Comparison of ENCODE assay signal across 22 mouse cellular contexts in genomic region chr4:153546709-153547108, GRCm38 (mm10).
DNase-seq lines count a peak whose midpoint lies in the region; ATAC-seq lines count a peak whose summit lies in the region.
"Had no signal": no experiment of that assay in that cellular context is flagged by ENCODE, and none has a peak within 500 bp of the region (broad histone marks: within the 10 kb centered on the region; RNA-seq: fewer than 3 reads in every experiment).

No protein-coding gene starts in this region.

- DNase-seq in hindbrain, embryonic 14.5 days (ENCODE audit: low spot score), result no peak
- no peak for DNase-seq in neural tube, embryonic 10.5 days (ENCODE audit: extremely low spot score, low spot score)
- no peak for DNase-seq in left cerebral cortex, postnatal 4 days
- DNase-seq: adrenal gland, adult 8-10 months; adrenal gland, postnatal 25 days; cerebellum, adult 11-12 months; cerebellum, adult 8-10 months; cerebellum, postnatal 10 days; cerebellum, postnatal 36 days; embryo, embryonic 11 days; gastrocnemius, postnatal 25 days had no signal

- 0 out of 2 replicates have a peak overlapping the region, but pooled peaks have one; percentile 51 for H3K27ac ChIP-seq in hindbrain, embryonic 14.5 days
- H3K27ac ChIP-seq in hindbrain, embryonic 12.5 days, result no peak overlapping the region
- H3K27ac ChIP-seq in neural tube, embryonic 13.5 days (replicated peaks), result peak overlapping the region; percentile 84
- peak overlapping the region; percentile 68 for H3K27ac ChIP-seq in neural tube, embryonic 15.5 days (replicated peaks)
- H3K27ac ChIP-seq: embryonic facial prominence, embryonic 10.5 days; embryonic facial prominence, embryonic 13.5 days; forebrain, embryonic 12.5 days; forebrain, embryonic 15.5 days had no signal

- H3K36me3 ChIP-seq in hindbrain, embryonic 14.5 days (replicated peaks; ENCODE audit: control insufficient read depth, insufficient read depth), result no peaks in the 10 kb centered on the region
- no peaks in the 10 kb centered on the region for H3K36me3 ChIP-seq in hindbrain, embryonic 12.5 days
- H3K36me3 ChIP-seq in neural tube, embryonic 13.5 days, result no peaks in the 10 kb centered on the region
- no peaks in the 10 kb centered on the region for H3K36me3 ChIP-seq in neural tube, embryonic 15.5 days
- H3K36me3 ChIP-seq: embryonic facial prominence, embryonic 10.5 days; embryonic facial prominence, embryonic 13.5 days; forebrain, embryonic 12.5 days; forebrain, embryonic 15.5 days had no signal

- H3K4me3 ChIP-seq in hindbrain, embryonic 14.5 days (replicated peaks; ENCODE audit: low read length), result no peak overlapping the region
- H3K4me3 ChIP-seq in hindbrain, embryonic 12.5 days, result no peak overlapping the region
- H3K4me3 ChIP-seq in neural tube, embryonic 13.5 days, result no peak overlapping the region
- H3K4me3 ChIP-seq in neural tube, embryonic 15.5 days (replicated peaks), result no peak overlapping the region
- H3K4me3 ChIP-seq: embryonic facial prominence, embryonic 10.5 days; embryonic facial prominence, embryonic 13.5 days; erythroblast, embryonic 14.5 days; forebrain, embryonic 12.5 days; forebrain, embryonic 15.5 days had no signal

- no peak for ATAC-seq in hindbrain, embryonic 14.5 days (ENCODE audit: low FRiP score)
- ATAC-seq in hindbrain, embryonic 12.5 days (ENCODE audit: low FRiP score), result no peak
- no peak for ATAC-seq in neural tube, embryonic 13.5 days (ENCODE audit: low read depth)
- no peak for ATAC-seq in neural tube, embryonic 15.5 days (ENCODE audit: low FRiP score)
- ATAC-seq: activated CD4-positive, CD25-positive, alpha-beta regulatory T cell, adult 4 months; CD4-positive, CD25-positive, alpha-beta regulatory T cell, adult 4 months; forebrain, embryonic 15.5 days had no signal

- no peak overlapping the region for H3K4me2 ChIP-seq in hindbrain, embryonic 14.5 days (replicated peaks)
- H3K4me2 ChIP-seq in hindbrain, embryonic 12.5 days (replicated peaks), result no peak overlapping the region
- no peak overlapping the region for H3K4me2 ChIP-seq in neural tube, embryonic 13.5 days
- no peak overlapping the region for H3K4me2 ChIP-seq in neural tube, embryonic 15.5 days
- H3K4me2 ChIP-seq: embryonic facial prominence, embryonic 13.5 days; forebrain, embryonic 12.5 days; forebrain, embryonic 15.5 days; heart, embryonic 11.5 days had no signal

- WGBS in hindbrain, embryonic 14.5 days, result 84% methylated on average over 7 of the region's 7 CpGs
- WGBS in hindbrain, embryonic 12.5 days, result 89% methylated on average over 7 of the region's 7 CpGs
- WGBS in neural tube, embryonic 13.5 days, result 64% methylated on average over 7 of the region's 7 CpGs
- WGBS in neural tube, embryonic 15.5 days, result 64% methylated on average over 7 of the region's 7 CpGs

- intact Hi-C loops in left cerebral cortex, postnatal 4 days (cut with DNase I), result no loop called here

- H3K27me3 ChIP-seq in hindbrain, embryonic 14.5 days (ENCODE audit: control insufficient read depth, insufficient read depth, low read length), result no peaks in the 10 kb centered on the region
- H3K27me3 ChIP-seq in hindbrain, embryonic 12.5 days, result no peaks in the 10 kb centered on the region
- no peaks in the 10 kb centered on the region; the same call in 1 of the 2 replicates for H3K27me3 ChIP-seq in neural tube, embryonic 13.5 days
- no peaks in the 10 kb centered on the region for H3K27me3 ChIP-seq in neural tube, embryonic 15.5 days (replicated peaks)

- H3K4me1 ChIP-seq in hindbrain, embryonic 14.5 days (replicated peaks; ENCODE audit: control insufficient read depth, insufficient read depth, low read length), result peaks cover 28% of the 10 kb centered on the region; the same call in 1 of the 2 replicates
- peaks cover 29% of the 10 kb centered on the region for H3K4me1 ChIP-seq in hindbrain, embryonic 12.5 days
- H3K4me1 ChIP-seq in neural tube, embryonic 13.5 days (replicated peaks), result peaks cover 63% of the 10 kb centered on the region
- peaks cover 59% of the 10 kb centered on the region for H3K4me1 ChIP-seq in neural tube, embryonic 15.5 days

- H3K9me3 ChIP-seq in hindbrain, embryonic 14.5 days (ENCODE audit: control insufficient read depth, low read length), result no peaks in the 10 kb centered on the region
- H3K9me3 ChIP-seq in hindbrain, embryonic 12.5 days (replicated peaks), result 0 out of 2 replicates have a peak, but pooled peaks cover 3% of the 10 kb centered on the region
- no peaks in the 10 kb centered on the region for H3K9me3 ChIP-seq in neural tube, embryonic 13.5 days
- no peaks in the 10 kb centered on the region for H3K9me3 ChIP-seq in neural tube, embryonic 15.5 days (replicated peaks)
- H3K9me3 ChIP-seq: embryonic facial prominence, embryonic 10.5 days; embryonic facial prominence, embryonic 13.5 days; forebrain, embryonic 12.5 days; forebrain, embryonic 15.5 days had no signal

- no peak overlapping the region for H3K9ac ChIP-seq in hindbrain, embryonic 14.5 days
- H3K9ac ChIP-seq in hindbrain, embryonic 12.5 days, result no peak overlapping the region
- H3K9ac ChIP-seq in neural tube, embryonic 13.5 days, result no peak overlapping the region
- no peak overlapping the region for H3K9ac ChIP-seq in neural tube, embryonic 15.5 days (replicated peaks)
- H3K9ac ChIP-seq: embryonic facial prominence, embryonic 13.5 days; forebrain, embryonic 12.5 days; forebrain, embryonic 15.5 days had no signal
